Mouse (Mus musculus) heart, embryonic 15.5 days (tissue): ENCODE data around the gene Tinagl1. TPM values are rescaled to one million over a fixed set of nuclear protein-coding genes. Genes with fewer than 3 reads are reported as not detected.
A peak's percentile ranks its signal among the peaks of the same experiment; 100 is the strongest.

Experiments
- ATAC-seq: fragments of 200-750 bp; cut with Nextera tagmentation; replicated peaks from 2 replicates; pipeline ENCODE4 v1.8.0; 2017; ENCODE audit warnings: low read depth, moderate TSS enrichment; ENCODE audit not compliant: insufficient number of reproducible peaks, insufficient read depth, low FRiP score
- H3K27ac ChIP-seq: fragments of 300-500 bp; sonication (generic); 2 replicates; pipeline ENCODE4 v1.5.1; 2015; ENCODE audit warnings: mild to moderate bottlenecking, inconsistent platforms
- H3K27me3 ChIP-seq: fragments of 300-500 bp; sonication (generic); 2 replicates; pipeline ENCODE4 v1.6.1; 2015; ENCODE audit warnings: inconsistent platforms
- H3K36me3 ChIP-seq: fragments of 300-500 bp; sonication (generic); 2 replicates; pipeline ENCODE4 v1.6.1; 2015; ENCODE audit warnings: mild to moderate bottlenecking, inconsistent platforms
- H3K4me1 ChIP-seq: fragments of 300-500 bp; sonication (generic); replicated peaks from 2 replicates; pipeline ENCODE4 v1.6.1; 2015; ENCODE audit warnings: inconsistent platforms
- H3K4me2 ChIP-seq: fragments of 300-500 bp; sonication (generic); 2 replicates; pipeline ENCODE4 v1.6.1; 2015; ENCODE audit warnings: inconsistent platforms, mild to moderate bottlenecking, moderate library complexity
- H3K4me3 ChIP-seq: fragments of 300-500 bp; sonication (generic); 2 replicates; pipeline ENCODE4 v1.5.1; 2015; ENCODE audit warnings: mild to moderate bottlenecking, inconsistent platforms
- H3K9ac ChIP-seq: fragments of 300-500 bp; sonication (generic); 2 replicates; pipeline ENCODE4 v1.6.1; 2015; ENCODE audit warnings: mild to moderate bottlenecking, inconsistent platforms
- H3K9me3 ChIP-seq: fragments of 300-500 bp; sonication (generic); replicated peaks from 2 replicates; pipeline ENCODE4 v1.6.1; 2016; ENCODE audit warnings: inconsistent platforms
- WGBS: fragments of 180-500 bp; shearing (Covaris S2); methylation state at CpG from one replicate; pipeline ENCODE4 v1.1.7; 2015; ENCODE audit warnings: mixed read lengths; 5-methylcytosine and 5-hydroxymethylcytosine counted together
- polyA plus RNA-seq: library from polyadenylated mRNA; unstranded; fragments of >200 nt; fragmentation: Nextera tagmentation; extraction: Ambion mirVana; gene quantifications from 2 replicates; pipeline ENCODE4 v1.2.1, GENCODE M21; 2015

The Tinagl1 gene
- polyA plus RNA-seq, 1 experiment from 2014 or later, result 52.0 TPM

DNA sequence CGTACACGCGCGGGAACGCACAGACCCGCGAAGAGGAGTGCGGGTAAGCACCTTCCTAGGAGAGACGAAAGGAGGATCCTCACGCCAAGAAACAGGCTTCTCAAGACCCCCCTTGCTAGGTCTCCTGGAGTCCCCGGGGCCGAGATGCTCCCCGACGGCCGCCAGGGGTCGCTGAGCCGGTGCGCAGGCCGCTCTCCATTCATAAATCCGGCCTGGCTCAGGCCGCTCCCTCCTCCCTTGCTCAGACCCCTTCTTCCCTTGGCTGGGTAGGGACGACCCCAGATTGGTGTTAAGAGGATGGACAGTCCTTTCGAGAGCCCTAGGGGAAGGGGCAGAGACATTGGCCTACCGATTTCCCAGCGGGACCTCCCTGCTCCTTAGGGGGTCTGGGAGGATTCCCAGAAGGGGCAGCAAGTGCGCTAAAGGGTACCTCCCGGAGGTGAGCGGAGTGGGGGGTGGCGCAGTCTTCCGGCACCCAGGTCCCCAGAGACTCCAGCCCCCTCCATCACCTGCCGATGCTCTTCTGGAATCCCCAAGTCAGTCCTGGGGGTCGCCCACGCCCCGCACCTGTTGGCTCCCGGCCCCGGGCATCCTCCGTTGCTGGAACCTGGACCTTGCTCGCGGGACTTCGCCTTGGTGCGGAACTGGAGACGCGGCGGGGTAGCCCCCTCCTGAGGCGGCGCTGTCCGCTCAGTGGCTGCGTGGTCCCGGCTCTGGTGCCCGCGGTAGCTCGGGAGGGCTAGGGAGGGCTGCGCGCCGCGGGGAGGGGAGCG, 36.3 kb downstream of the Tinagl1 start:
- Histone ChIP-seq H3K4me1 (peaks cover 18% of the 10 kb centered on the region), H3K4me3 (peak overlapping the region; percentile 40), H3K4me2 (peak overlapping the region; percentile 68), H3K9ac (peak overlapping the region; percentile 36), H3K9me3 (no peaks in the 10 kb centered on the region), H3K27ac (no peak overlapping the region), H3K27me3 (peaks cover 64% of the 10 kb centered on the region), H3K36me3 (no peaks in the 10 kb centered on the region)
- WGBS, result under 1% methylated on average over 50 of the region's 57 CpGs
- peak; percentile 59 for ATAC-seq

DNA sequence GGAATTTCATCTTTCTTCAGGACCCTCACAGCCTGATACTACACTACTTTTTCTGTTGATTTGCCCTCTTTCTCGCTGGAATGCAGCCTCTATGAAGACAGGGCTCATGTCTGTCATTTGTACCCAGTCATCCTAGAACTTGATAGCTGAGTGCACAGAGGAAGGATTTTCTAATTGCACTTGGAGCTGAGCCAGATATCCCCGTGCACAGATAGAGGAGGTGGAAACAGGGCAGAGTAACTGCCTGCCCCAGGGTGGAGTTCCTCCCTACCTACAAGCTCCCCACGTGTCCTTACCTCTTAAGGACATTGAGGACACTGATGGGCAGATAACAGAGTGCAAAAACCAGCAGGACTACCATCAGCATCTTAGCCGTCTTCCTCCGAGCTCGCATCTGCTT, 41.5 kb downstream of the Tinagl1 start:
- H3K4me3 ChIP-seq, result no peak overlapping the region
- 31% methylated on average over 6 of the region's 6 CpGs for WGBS
- H3K4me2 ChIP-seq, result no peak overlapping the region
- peaks cover 10% of the 10 kb centered on the region for H3K4me1 ChIP-seq
- H3K9ac ChIP-seq, result no peak overlapping the region
- H3K27ac ChIP-seq, result no peak overlapping the region
- peaks cover 20% of the 10 kb centered on the region for H3K27me3 ChIP-seq
- H3K9me3 ChIP-seq, result no peaks in the 10 kb centered on the region
- ATAC-seq, result no peak; the same call in 1 of the 2 replicates
- no peaks in the 10 kb centered on the region for H3K36me3 ChIP-seq

DNA sequence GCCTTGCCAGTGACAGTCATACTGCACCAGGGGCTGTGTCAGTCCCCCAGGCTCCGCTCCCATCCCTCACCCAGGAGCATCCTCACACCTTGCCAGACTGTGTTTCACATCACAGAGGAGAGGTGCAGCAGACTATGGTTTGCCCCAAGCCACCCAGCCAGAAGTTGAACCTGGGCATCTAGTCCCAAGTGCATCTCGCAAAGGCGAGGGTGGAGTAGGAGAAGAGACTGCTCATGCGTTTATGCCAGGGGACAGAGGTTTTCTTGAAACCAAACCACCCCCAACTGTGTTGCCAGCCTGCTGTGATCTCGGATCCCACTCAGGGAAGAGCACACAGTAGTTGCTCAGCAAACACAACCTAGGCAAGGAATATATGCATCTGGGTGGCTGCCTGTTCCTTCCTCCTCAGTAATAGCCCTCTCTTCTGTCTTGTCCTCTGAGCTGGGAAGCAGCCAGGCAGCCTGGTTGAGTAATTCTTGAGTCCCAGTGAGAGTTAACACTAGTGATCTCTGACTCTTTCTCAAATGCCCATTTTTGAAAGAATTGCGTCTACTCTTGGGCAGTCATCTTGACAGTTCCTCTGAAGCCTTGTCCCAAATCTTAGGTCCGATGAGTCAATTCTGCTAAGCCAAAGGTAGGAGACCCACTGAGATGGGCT, 43.3 kb downstream of the Tinagl1 start:
- no peak overlapping the region for H3K9ac ChIP-seq
- H3K4me2 ChIP-seq, result no peak overlapping the region
- ATAC-seq, result no peak
- H3K4me1 ChIP-seq, result peaks cover 5% of the 10 kb centered on the region; the same call in 1 of the 2 replicates
- no peaks in the 10 kb centered on the region for H3K9me3 ChIP-seq
- no peak overlapping the region for H3K27ac ChIP-seq
- H3K36me3 ChIP-seq, result peaks cover 13% of the 10 kb centered on the region
- no peak overlapping the region for H3K4me3 ChIP-seq
- H3K27me3 ChIP-seq, result peaks cover 3% of the 10 kb centered on the region
- 90% methylated on average over 7 of the region's 7 CpGs for WGBS

DNA sequence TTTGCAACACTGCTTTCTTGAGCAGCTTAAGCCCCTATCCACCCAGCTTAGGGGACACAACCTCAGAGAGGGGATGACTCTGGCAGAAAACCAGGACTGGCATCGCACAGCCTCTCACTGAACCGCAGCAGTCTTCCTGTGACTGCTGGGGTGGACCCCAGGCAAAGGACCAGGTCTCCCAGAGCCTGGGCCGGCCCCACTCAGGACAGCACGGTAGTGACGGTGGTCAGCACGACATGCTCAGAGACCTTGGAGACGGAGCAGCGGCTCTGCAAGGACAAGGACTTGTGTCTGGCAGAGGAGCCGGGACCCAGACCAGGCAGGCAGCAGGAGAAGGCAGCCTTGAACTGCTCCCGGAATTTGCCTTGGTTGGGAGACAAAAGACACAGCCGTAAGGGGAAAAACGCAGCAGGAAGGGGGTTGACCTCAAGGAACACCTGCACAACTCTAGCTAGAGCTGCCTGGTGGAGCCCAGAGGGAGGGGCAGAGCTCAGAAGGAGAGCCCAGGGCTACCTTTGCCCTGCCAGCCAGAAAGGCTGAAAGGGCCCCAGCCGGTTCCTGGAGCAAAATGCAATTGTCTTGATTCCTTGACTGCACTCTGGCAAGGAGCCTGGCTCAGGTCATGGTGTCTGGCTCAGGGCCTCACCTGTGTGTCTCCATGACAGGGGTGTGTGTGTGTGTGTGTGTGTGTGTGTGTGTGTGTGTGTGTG, 44.1 kb downstream of the Tinagl1 start:
- peaks cover 5% of the 10 kb centered on the region; the same call in 1 of the 2 replicates for H3K4me1 ChIP-seq
- H3K36me3 ChIP-seq, result peaks cover 20% of the 10 kb centered on the region
- no peak overlapping the region for H3K4me2 ChIP-seq
- H3K27ac ChIP-seq, result no peak overlapping the region
- WGBS, result 61% methylated on average over 13 of the region's 13 CpGs
- H3K27me3 ChIP-seq, result no peaks in the 10 kb centered on the region; the same call in 1 of the 2 replicates
- no peak overlapping the region for H3K9ac ChIP-seq
- no peaks in the 10 kb centered on the region for H3K9me3 ChIP-seq
- no peak overlapping the region for H3K4me3 ChIP-seq
- no peak for ATAC-seq

DNA sequence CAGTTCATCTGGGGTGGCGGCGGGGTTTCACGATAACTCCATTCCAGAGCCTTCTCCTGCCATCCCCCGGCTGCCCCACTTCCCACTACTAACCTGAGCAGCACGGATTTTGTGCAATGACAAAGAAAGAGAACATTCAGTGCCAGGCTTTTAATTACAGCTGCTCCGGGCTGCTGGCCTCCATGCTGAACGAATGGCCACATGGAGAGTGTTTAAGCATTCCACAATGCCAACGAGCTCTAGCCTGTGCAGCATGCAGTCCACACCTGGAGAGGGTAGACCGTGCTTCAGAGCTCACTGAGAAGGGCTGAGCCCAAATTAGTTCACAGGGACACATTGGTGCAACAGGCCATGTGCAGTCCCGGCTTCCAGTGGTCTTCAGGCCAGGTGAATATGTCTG, 44.8 kb downstream of the Tinagl1 start:
- Histone ChIP-seq H3K27ac (no peak overlapping the region), H3K9ac (no peak overlapping the region), H3K4me2 (no peak overlapping the region), H3K9me3 (no peaks in the 10 kb centered on the region), H3K4me1 (peaks cover 5% of the 10 kb centered on the region; the same call in 1 of the 2 replicates), H3K36me3 (peaks cover 28% of the 10 kb centered on the region), H3K27me3 (no peaks in the 10 kb centered on the region), H3K4me3 (no peak overlapping the region)
- no peak for ATAC-seq
- WGBS, result 85% methylated on average over 10 of the region's 10 CpGs

DNA sequence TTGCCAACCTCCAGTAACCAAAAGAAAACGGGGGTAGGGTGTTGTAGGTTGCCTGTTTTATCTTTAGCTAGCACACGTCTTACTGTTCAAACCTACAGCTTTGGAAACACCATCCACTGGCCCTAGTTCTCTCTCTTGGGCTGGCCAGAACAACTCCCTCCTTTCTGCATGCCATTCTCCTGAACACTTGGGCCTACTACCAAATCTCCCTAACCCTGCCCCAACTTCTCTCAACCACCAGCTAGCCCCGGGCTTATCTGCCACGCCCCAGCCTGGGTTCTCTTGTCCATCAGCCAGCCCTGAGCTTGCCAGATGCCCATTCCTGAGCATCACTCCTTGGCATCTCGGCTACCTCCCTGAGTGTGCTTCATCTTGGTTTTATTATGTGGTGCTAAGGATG, 46.0 kb downstream of the Tinagl1 start:
- no peak for ATAC-seq
- WGBS, result 70% methylated on average over 5 of the region's 5 CpGs
- H3K36me3 ChIP-seq, result peaks cover 39% of the 10 kb centered on the region
- H3K4me2 ChIP-seq, result no peak overlapping the region
- peaks cover 5% of the 10 kb centered on the region; the same call in 1 of the 2 replicates for H3K4me1 ChIP-seq
- no peak overlapping the region for H3K4me3 ChIP-seq
- no peak overlapping the region for H3K27ac ChIP-seq
- no peaks in the 10 kb centered on the region for H3K27me3 ChIP-seq
- H3K9me3 ChIP-seq, result no peaks in the 10 kb centered on the region
- no peak overlapping the region for H3K9ac ChIP-seq

DNA sequence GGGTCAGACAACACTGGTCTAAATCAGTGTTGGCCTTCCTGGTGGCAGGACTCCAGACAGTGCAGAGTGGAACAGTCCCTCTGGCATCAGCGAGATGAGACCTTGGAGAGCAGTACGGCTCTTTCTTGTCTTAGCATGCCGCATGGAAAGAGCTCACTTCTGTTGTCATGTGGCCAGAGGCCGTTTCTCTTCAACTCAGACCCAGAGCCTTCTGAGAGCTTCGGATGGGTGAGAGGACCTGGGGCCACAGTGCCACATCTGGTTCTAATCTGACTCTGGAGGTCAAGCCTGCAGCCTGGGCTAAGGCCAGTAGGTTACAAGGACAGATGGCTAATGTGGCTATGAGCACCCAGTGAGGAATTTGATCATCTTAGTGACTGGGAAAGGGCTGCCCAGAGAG, 49.0 kb downstream of the Tinagl1 start:
- H3K27me3 ChIP-seq, result no peaks in the 10 kb centered on the region
- peaks cover 55% of the 10 kb centered on the region for H3K36me3 ChIP-seq
- 0 out of 2 replicates have a peak, but pooled peaks cover 5% of the 10 kb centered on the region for H3K4me1 ChIP-seq
- ATAC-seq, result no peak
- no peak overlapping the region for H3K27ac ChIP-seq
- H3K9ac ChIP-seq, result no peak overlapping the region
- WGBS, result 64% methylated on average over 5 of the region's 5 CpGs
- H3K9me3 ChIP-seq, result no peaks in the 10 kb centered on the region
- H3K4me3 ChIP-seq, result no peak overlapping the region
- no peak overlapping the region for H3K4me2 ChIP-seq

DNA sequence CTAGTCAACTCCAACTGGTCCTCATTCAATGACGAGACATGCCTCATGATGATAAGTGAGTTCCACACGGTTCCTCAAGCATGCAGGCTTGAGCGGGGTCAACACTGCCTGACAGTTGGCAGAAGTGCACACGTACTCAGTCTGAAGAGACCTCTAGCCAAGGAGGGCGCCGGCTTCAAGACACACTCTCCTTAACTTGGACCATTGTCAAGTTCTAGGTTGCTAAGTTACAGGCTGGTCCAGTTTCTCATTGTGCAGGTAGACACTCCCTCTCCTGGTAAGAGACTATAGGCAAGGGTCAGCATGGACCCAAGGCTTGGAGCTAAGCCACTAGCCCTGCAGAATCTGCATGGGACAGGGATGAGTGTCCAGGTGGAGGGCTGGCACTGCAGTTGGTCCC, 49.8 kb downstream of the Tinagl1 start:
- WGBS, result 80% methylated on average over 6 of the region's 6 CpGs
- ATAC-seq, result no peak
- Histone ChIP-seq H3K36me3 (peaks cover 55% of the 10 kb centered on the region), H3K4me1 (peaks cover 9% of the 10 kb centered on the region; the same call in 1 of the 2 replicates), H3K9ac (no peak overlapping the region), H3K9me3 (no peaks in the 10 kb centered on the region), H3K4me3 (no peak overlapping the region), H3K27ac (no peak overlapping the region), H3K4me2 (no peak overlapping the region), H3K27me3 (no peaks in the 10 kb centered on the region)

DNA sequence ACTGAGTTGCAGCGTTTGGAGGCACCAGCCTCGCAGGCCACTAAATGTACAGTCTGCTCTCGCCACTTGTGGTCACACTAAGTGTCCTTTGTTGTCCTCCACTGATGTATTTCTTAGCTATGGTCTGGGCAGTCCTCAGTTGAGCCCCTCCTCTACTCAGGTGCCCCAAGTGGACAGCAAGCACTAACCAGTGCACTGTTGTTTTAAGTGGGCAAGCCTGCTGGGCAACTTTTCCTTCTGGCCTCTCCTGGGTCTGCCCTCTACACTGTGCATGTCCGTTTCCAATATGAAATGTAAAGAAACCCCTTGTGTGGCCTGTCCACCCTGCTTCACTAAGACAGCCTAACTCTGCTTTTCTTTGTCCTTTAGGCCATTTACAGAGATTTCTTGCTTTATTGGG, 50.8 kb downstream of the Tinagl1 start:
- peaks cover 6% of the 10 kb centered on the region; the same call in 1 of the 2 replicates for H3K4me1 ChIP-seq
- H3K4me3 ChIP-seq, result no peak overlapping the region
- peaks cover 55% of the 10 kb centered on the region for H3K36me3 ChIP-seq
- H3K27me3 ChIP-seq, result no peaks in the 10 kb centered on the region
- H3K9me3 ChIP-seq, result no peaks in the 10 kb centered on the region
- no peak for ATAC-seq
- WGBS, result 91% methylated on average over 4 of the region's 4 CpGs
- no peak overlapping the region for H3K9ac ChIP-seq
- no peak overlapping the region for H3K4me2 ChIP-seq
- no peak overlapping the region for H3K27ac ChIP-seq

DNA sequence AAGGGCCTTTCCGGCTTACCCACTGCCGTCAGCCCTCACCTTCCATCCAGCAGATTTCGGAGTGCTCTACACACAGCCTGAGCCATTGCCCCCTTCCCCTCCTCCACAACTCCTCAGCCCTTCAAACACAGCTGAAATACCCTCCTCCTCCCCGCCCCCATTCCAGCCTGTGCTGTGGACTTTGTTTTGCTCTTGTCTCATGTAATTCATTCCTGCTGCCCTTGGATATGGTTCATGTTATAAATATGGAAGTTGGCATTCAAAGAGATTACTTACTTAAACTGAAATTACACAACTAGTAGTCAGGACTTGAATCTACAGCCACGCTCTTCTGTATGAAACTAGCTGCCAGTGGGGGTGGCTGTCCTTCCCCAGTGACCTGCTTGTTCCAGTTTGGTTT, 51.9 kb downstream of the Tinagl1 start:
- ATAC-seq, result no peak
- H3K36me3 ChIP-seq, result peaks cover 56% of the 10 kb centered on the region

DNA sequence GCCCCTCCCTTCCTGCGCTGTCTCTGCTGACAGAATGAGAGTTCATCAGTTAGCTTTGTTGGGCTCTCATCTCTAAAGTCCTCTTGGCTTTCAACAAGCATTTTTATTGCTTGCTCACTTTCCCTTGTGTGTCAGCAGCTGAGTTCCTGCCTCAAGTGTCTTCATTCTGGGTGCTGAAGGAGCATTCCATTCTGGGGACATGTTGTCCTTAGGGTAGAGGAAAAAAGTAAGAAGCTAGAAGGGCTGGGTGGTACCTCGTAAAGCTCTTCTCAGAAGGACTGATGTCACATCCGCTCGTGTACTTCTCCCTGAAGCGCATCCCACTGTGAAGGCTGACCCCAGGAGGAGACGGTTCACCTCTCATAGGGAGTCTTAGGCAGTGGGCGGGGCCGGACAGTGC, 53.4 kb downstream of the Tinagl1 start:
- H3K36me3 ChIP-seq, result peaks cover 48% of the 10 kb centered on the region

More for the DNA sequence above, 51.9 kb downstream of the Tinagl1 start:
- 86% methylated on average over 5 of the region's 5 CpGs for WGBS
- no peak overlapping the region for H3K27ac ChIP-seq
- H3K9me3 ChIP-seq, result no peaks in the 10 kb centered on the region
- H3K27me3 ChIP-seq, result no peaks in the 10 kb centered on the region
- peaks cover 6% of the 10 kb centered on the region; the same call in 1 of the 2 replicates for H3K4me1 ChIP-seq
- H3K4me3 ChIP-seq, result no peak overlapping the region
- H3K4me2 ChIP-seq, result no peak overlapping the region
- no peak overlapping the region for H3K9ac ChIP-seq

More for the DNA sequence above, 53.4 kb downstream of the Tinagl1 start:
- WGBS, result 75% methylated on average over 8 of the region's 8 CpGs
- H3K4me3 ChIP-seq, result no peak overlapping the region
- no peak overlapping the region for H3K27ac ChIP-seq
- H3K9me3 ChIP-seq, result no peaks in the 10 kb centered on the region
- no peak overlapping the region for H3K4me2 ChIP-seq
- H3K27me3 ChIP-seq, result no peaks in the 10 kb centered on the region
- no peak for ATAC-seq
- H3K9ac ChIP-seq, result no peak overlapping the region
- peaks cover 6% of the 10 kb centered on the region; the same call in 1 of the 2 replicates for H3K4me1 ChIP-seq
